In genomic region chr16:94743853-94744501, GRCm38 (mm10) we compare ENCODE assay signal across 8 mouse cellular contexts.
DNase-seq lines count a peak whose midpoint lies in the region; ATAC-seq lines count a peak whose summit lies in the region.

No protein-coding gene starts in this region.

- ATAC-seq in heart, embryonic 16.5 days (replicated peaks; ENCODE audit: extremely low read depth, insufficient read depth, low FRiP score): peak; percentile 75
- peak; percentile 74 for ATAC-seq in lung, embryonic 16.5 days (ENCODE audit: low read depth)

- peak overlapping the region; percentile 77 for H3K27ac ChIP-seq in heart, embryonic 16.5 days (ENCODE audit: low read length)
- H3K27ac ChIP-seq in lung, embryonic 16.5 days (ENCODE audit: low read length): peak overlapping the region; percentile 2; the same call in 1 of the 2 replicates

- peak overlapping the region; percentile 67 for H3K9ac ChIP-seq in heart, embryonic 16.5 days (ENCODE audit: low read length)
- no peak overlapping the region for H3K9ac ChIP-seq in lung, embryonic 16.5 days (ENCODE audit: low read length)

- WGBS in heart, embryonic 16.5 days: 5% methylated on average over 11 of the region's 11 CpGs
- WGBS in lung, embryonic 16.5 days: 4% methylated on average over 11 of the region's 11 CpGs

- H3K4me1 ChIP-seq in heart, embryonic 16.5 days (ENCODE audit: control insufficient read depth, insufficient read depth, low read length): peaks cover 11% of the 10 kb centered on the region
- H3K4me1 ChIP-seq in lung, embryonic 16.5 days (replicated peaks; ENCODE audit: control insufficient read depth, insufficient read depth, low read length): peaks cover 3% of the 10 kb centered on the region; the same call in 1 of the 2 replicates

- H3K36me3 ChIP-seq in heart, embryonic 16.5 days (ENCODE audit: control insufficient read depth, insufficient read depth): no peaks in the 10 kb centered on the region
- no peaks in the 10 kb centered on the region for H3K36me3 ChIP-seq in lung, embryonic 16.5 days (ENCODE audit: control insufficient read depth, insufficient read depth, low read length)

- H3K27me3 ChIP-seq in heart, embryonic 16.5 days (ENCODE audit: control insufficient read depth, insufficient read depth, low read length): no peaks in the 10 kb centered on the region
- no peaks in the 10 kb centered on the region for H3K27me3 ChIP-seq in lung, embryonic 16.5 days (ENCODE audit: control insufficient read depth, insufficient read depth, low read depth, low read length)

- no peaks in the 10 kb centered on the region for H3K9me3 ChIP-seq in heart, embryonic 16.5 days (replicated peaks; ENCODE audit: control insufficient read depth, low read length)
- no peaks in the 10 kb centered on the region for H3K9me3 ChIP-seq in lung, embryonic 16.5 days (ENCODE audit: control insufficient read depth, low read length)

- H3K4me3 ChIP-seq in heart, embryonic 16.5 days (ENCODE audit: low read length): peak overlapping the region; percentile 40
- H3K4me3 ChIP-seq in lung, embryonic 16.5 days (ENCODE audit: low read length): peak overlapping the region; percentile 13; the same call in 1 of the 2 replicates

- DNase-seq in A20 (ENCODE audit: low read depth, low spot score) (peak; percentile 19), NIH3T3 (ENCODE audit: low read depth) (peak; percentile 73)
- DNase-seq in embryo, embryonic 11 days: peak; percentile 77
- DNase-seq in layer of hippocampus, adult 18-20 months (ENCODE audit: low spot score in 2 of 2): peak; percentile 25 to 61
- DNase-seq in retina, postnatal 7 days (ENCODE audit: low read depth, low spot score): peak; percentile 17
- DNase-seq in urinary bladder, postnatal 4 days (ENCODE audit: low spot score in 2 of 2): no peak

- H3K4me2 ChIP-seq in heart, embryonic 16.5 days (ENCODE audit: low read depth, low read length): peak overlapping the region; percentile 62
- peak overlapping the region; percentile 30 for H3K4me2 ChIP-seq in lung, embryonic 16.5 days (ENCODE audit: low read depth, low read length)

Comparison
In these comparisons a context has a peak if more than half of its experiments do, and no peak if none do; other contexts are left out.
1. DNase-seq: peak in A20 (single experiment), NIH3T3 (single experiment), embryo, embryonic 11 days (single experiment), layer of hippocampus, adult 18-20 months (2 of 2) and retina, postnatal 7 days (single experiment); none in urinary bladder, postnatal 4 days (0 of 2).